Mouse (Mus musculus) limb, embryonic 14.5 days (tissue): Measurements from ENCODE around the gene Ifna16. TPM values are rescaled to one million over a fixed set of nuclear protein-coding genes. Genes with fewer than 3 reads are reported as not detected.

ENCODE experiments used
- ATAC-seq: fragments of 200-750 bp; cut with Nextera tagmentation; 2 replicates; pipeline ENCODE4 v1.8.0; 2017; ENCODE audit warnings: low read depth, moderate number of reproducible peaks, moderate TSS enrichment; ENCODE audit not compliant: low FRiP score
- DNase-seq: peaks from one replicate; pipeline ENCODE4 v3.0.0-alpha.2; 2015; ENCODE audit warnings: low spot score
- H3K27ac ChIP-seq: fragments of 300-500 bp; sonication (generic); replicated peaks from 2 replicates; pipeline ENCODE4 v1.5.1; 2014; ENCODE audit warnings: low read depth, mild to moderate bottlenecking, low read length, moderate library complexity, mixed read lengths
- H3K27me3 ChIP-seq: fragments of 300-500 bp; sonication (generic); 2 replicates; pipeline ENCODE4 v1.6.1; 2014; ENCODE audit warnings: low read length, mixed read lengths; ENCODE audit not compliant: control insufficient read depth, insufficient read depth
- H3K36me3 ChIP-seq: fragments of 300-500 bp; sonication (generic); 2 replicates; pipeline ENCODE4 v1.6.1; 2014; ENCODE audit warnings: mild to moderate bottlenecking, low read length, moderate library complexity, mixed read lengths; ENCODE audit not compliant: control insufficient read depth, insufficient read depth
- H3K4me1 ChIP-seq: fragments of 300-500 bp; sonication (generic); 2 replicates; pipeline ENCODE4 v1.6.1; 2014; ENCODE audit warnings: antibody characterized with exemption, low read length, mixed read lengths; ENCODE audit not compliant: control insufficient read depth, insufficient read depth
- H3K4me2 ChIP-seq: fragments of 300-500 bp; sonication (generic); replicated peaks from 2 replicates; pipeline ENCODE4 v1.6.1; 2014; ENCODE audit warnings: low read depth, mild to moderate bottlenecking, low read length, moderate library complexity; ENCODE audit not compliant: severe bottlenecking
- H3K4me3 ChIP-seq: fragments of 300-500 bp; sonication (generic); replicated peaks from 2 replicates; pipeline ENCODE4 v1.5.1; 2014; ENCODE audit warnings: low read length
- H3K9ac ChIP-seq: fragments of 300-500 bp; sonication (generic); 2 replicates; pipeline ENCODE4 v1.6.1; 2014; ENCODE audit warnings: mild to moderate bottlenecking, low read depth, low read length, moderate library complexity; ENCODE audit not compliant: severe bottlenecking
- H3K9me3 ChIP-seq: fragments of 300-500 bp; sonication (generic); 2 replicates; pipeline ENCODE4 v1.6.1; 2016; ENCODE audit warnings: low read length; ENCODE audit not compliant: control insufficient read depth
- POLR2A ChIP-seq: fragments of 200-500 bp; IDR thresholded peaks from 2 replicates; pipeline ENCODE4 v1.8.0; 2012; ENCODE audit warnings: inconsistent platforms, mild to moderate bottlenecking, moderate library complexity, borderline replicate concordance; ENCODE audit not compliant: insufficient read depth, insufficient read length; ENCODE audit errors: extremely low read depth
- WGBS: fragments of 180-500 bp; shearing (Covaris S2); extraction: QIAGEN DNeasy Blood & Tissue Kit; methylation state at CpG from one replicate; pipeline ENCODE4 v1.1.7; 2014; 5-methylcytosine and 5-hydroxymethylcytosine counted together
- polyA plus RNA-seq, 2 experiments: library from polyadenylated mRNA; depleted of rRNA in 1 of 2; stranded (reverse) in 1 of 2; unstranded in 1 of 2; fragments of >200 nt; fragmentation: Nextera tagmentation in 1 of 2; extraction: Ambion mirVana in 1 of 2; gene quantifications; 2 replicates each; pipeline versions ENCODE4 v1.2.1 to v1.2.3; 2012 to 2014

Ifna16 gene
- polyA plus RNA-seq, 2 experiments: not detected

DNA sequence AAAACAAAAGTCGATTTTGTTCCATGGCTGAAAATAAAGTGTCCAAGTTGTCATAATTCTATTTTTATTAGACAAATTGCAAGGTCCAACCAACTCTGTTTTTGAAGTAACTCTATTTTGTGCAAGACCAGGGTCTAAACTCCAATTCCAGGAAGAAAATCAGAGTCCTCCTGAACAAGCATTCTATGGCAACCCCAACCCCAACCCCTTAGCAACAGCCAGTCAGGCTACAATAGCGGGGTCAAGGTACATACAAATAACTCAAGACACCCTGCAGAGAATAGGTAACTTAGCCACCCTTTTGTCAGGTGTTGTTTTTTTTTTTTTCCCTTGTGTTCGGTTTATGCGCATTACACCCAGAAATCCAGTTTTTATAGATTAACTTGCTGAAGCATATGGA is 21.0 kb upstream of the Ifna16 start:
- H3K27ac ChIP-seq: no peak overlapping the region
- no peaks in the 10 kb centered on the region for H3K27me3 ChIP-seq
- ATAC-seq (no peak), DNase-seq (no peak)
- TF ChIP-seq POLR2A: no peak
- H3K4me1 ChIP-seq: no peaks in the 10 kb centered on the region
- no peaks in the 10 kb centered on the region for H3K9me3 ChIP-seq
- H3K4me3 ChIP-seq: no peak overlapping the region
- no peaks in the 10 kb centered on the region for H3K36me3 ChIP-seq
- H3K4me2 ChIP-seq: no peak overlapping the region
- 80% methylated on average over 4 of the region's 4 CpGs for WGBS
- H3K9ac ChIP-seq: no peak overlapping the region

DNA sequence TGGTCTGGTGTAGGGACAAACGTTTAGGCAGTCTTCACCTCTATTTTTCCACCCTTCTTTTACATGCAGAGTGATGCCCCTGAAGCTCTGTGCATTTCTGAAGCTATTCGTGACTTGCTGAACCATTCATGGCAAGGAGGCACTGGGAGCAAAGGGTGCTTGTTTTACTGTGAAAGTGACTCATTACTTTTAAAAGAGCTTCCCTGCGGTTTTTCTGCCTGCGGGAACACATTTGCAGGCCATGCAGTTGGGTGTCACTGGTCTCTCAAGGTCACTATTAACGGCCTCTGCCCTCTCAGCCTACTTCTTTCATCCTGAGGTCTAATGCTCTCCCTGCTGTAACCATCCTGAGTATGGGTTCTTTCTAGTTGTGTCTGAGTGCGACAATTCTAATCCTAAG is 20.4 kb upstream of the Ifna16 start:
- 49% methylated on average over 6 of the region's 6 CpGs for WGBS

DNA sequence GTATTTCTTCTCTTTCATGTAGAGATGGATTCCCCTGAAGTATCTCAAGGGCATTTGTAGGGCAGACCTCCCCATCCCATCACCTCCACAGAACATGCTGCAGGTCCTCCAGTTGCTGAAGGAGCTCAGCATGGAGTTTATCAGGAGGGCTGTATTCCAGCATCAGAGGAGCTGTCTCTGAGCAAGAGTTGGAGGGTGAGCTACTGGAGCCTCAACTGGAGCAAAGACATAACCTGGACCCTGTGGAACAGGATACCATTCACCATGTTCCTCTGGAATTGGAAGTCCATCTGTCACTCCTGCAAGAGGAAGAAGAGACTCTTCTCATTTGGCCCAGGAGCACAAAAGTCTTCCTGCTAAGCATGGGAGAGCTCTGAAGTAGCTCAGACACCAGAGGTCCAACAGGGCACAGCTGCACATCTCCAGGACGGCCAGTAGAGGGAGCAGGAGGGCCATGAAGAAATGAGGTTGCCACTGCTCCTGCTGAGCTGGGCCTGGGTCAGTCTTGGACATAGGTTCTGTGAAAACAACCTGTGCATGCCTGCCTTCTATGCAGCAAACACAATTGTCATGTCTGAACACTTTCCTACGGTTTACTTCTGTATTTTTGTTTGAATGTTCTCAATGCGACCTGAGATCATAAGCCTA is 19.6 kb upstream of the Ifna16 start:
- no peaks in the 10 kb centered on the region for H3K36me3 ChIP-seq
- no peaks in the 10 kb centered on the region for H3K9me3 ChIP-seq
- no peak overlapping the region for H3K4me2 ChIP-seq
- H3K27me3 ChIP-seq: no peaks in the 10 kb centered on the region
- DNase-seq: peak; percentile 68
- WGBS: 29% methylated on average over 3 of the region's 3 CpGs
- no peak for ATAC-seq
- H3K4me1 ChIP-seq: no peaks in the 10 kb centered on the region
- H3K4me3 ChIP-seq: no peak overlapping the region
- TF ChIP-seq POLR2A: no peak
- H3K27ac ChIP-seq: no peak overlapping the region
- H3K9ac ChIP-seq: no peak overlapping the region

More for the DNA sequence above, 20.4 kb upstream of the Ifna16 start:
- no peak for ATAC-seq
- Histone ChIP-seq H3K4me3 (no peak overlapping the region), H3K27ac (no peak overlapping the region), H3K9me3 (no peaks in the 10 kb centered on the region), H3K9ac (no peak overlapping the region), H3K4me1 (no peaks in the 10 kb centered on the region), H3K36me3 (no peaks in the 10 kb centered on the region), H3K27me3 (no peaks in the 10 kb centered on the region), H3K4me2 (no peak overlapping the region)
- DNase-seq: no peak
- no peak for TF ChIP-seq POLR2A

DNA sequence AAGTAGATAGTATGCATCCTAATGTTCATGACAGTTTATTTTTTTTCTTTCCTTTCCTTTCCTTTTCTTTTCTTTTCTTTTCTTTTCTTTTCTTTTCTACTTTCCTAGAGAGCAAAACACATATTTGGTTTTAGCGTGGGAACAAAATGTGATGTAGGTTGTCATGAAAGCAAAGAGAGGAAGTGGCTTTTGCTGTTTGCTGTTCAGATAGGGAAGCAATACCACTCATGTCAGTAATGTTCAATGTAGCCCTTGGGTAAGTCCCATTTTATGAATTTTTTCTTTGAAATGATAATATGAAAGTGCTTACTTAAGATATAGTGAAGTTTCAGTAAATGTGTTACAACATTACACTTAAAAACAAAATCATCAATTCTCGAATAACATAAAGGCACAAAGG is 16.7 kb upstream of the Ifna16 start:
- H3K4me3 ChIP-seq: no peak overlapping the region
- H3K27ac ChIP-seq: no peak overlapping the region
- no peaks in the 10 kb centered on the region for H3K4me1 ChIP-seq
- no peaks in the 10 kb centered on the region for H3K27me3 ChIP-seq
- no peak overlapping the region for H3K9ac ChIP-seq
- no peaks in the 10 kb centered on the region for H3K9me3 ChIP-seq
- no peak for DNase-seq
- TF ChIP-seq POLR2A: no peak
- no peaks in the 10 kb centered on the region for H3K36me3 ChIP-seq
- no peak for ATAC-seq
- WGBS: 92% methylated on average over 2 of the region's 2 CpGs
- H3K4me2 ChIP-seq: no peak overlapping the region

DNA sequence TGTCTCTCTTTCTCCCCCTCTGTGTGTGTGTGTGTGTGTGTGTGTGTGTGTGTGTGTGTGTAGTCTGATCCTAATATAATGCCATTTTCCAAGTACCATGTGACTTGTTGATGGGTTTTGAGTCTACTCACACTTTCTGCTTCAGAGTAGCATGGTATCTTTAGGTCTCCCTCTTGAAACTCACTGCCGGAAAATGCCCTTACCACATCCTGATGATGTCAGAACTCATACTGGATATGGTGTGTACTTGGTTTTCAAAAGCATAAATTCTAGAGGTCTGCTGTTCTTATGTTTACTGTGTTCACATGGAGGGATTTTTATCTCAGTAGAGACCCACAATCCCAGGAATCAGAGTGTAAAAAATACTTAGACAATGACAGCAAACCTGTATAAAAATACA is 15.8 kb upstream of the Ifna16 start:
- Histone ChIP-seq H3K9me3 (no peaks in the 10 kb centered on the region), H3K4me1 (no peaks in the 10 kb centered on the region), H3K4me2 (no peak overlapping the region), H3K36me3 (no peaks in the 10 kb centered on the region), H3K9ac (no peak overlapping the region), H3K27me3 (no peaks in the 10 kb centered on the region), H3K4me3 (no peak overlapping the region), H3K27ac (no peak overlapping the region)
- no peak for ATAC-seq
- no peak for DNase-seq
- TF ChIP-seq POLR2A: no peak
- 89% methylated on average over 1 of the region's 1 CpGs for WGBS
